Mouse (Mus musculus): Measurements from ENCODE around the gene Gsg1. TPM values are rescaled to one million over a fixed set of nuclear protein-coding genes. Genes with fewer than 3 reads are reported as not detected.

Gene Gsg1
- total RNA-seq, 2 experiments from 2014 or later = 0.34 to 0.47 TPM

DNA sequence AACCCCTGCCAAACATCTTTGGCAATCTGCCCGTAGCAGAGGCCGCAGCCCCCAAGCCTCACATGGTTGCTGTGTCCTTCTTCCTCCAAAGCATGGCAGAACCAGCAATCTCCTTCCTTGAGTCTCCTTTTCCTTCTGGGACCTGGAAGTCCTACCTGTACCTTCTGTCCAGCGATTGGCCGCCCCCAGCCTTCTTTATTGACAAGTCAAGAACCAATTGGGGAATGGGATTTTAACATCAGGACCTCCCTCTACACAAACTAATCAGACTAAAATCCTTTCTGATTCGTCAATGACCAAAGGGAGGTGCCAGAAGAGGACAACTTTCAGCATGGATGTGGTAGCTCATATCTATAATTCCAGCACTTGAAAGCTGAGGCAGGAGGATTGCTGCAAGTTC, 34.2 kb downstream of the Gsg1 start:
- intact Hi-C loops (cut with DNase I) = no loop called here
- no peak for DNase-seq (ENCODE audit: low spot score)

DNA sequence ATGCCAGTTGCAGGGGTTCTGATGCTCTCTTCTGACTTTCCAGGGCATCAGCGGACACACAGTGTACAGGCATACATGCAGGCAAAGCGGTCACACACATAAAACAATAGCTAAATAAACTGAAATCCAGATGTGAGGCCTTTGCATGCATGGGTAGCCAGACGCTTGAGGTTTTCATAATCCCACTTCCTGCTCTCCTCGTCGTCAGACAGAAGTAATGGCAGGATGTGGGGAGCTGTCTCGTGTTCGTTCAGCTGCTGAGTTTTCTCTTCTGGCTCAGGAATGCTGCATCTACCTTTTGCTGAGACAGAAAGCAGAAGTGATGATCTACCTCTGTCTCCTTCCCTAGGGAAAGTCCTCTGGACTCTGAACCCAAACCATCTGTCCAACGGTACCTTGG, 35.8 kb downstream of the Gsg1 start:
- intact Hi-C loops (cut with DNase I) = no loop called here
- DNase-seq (ENCODE audit: low spot score) = no peak

DNA sequence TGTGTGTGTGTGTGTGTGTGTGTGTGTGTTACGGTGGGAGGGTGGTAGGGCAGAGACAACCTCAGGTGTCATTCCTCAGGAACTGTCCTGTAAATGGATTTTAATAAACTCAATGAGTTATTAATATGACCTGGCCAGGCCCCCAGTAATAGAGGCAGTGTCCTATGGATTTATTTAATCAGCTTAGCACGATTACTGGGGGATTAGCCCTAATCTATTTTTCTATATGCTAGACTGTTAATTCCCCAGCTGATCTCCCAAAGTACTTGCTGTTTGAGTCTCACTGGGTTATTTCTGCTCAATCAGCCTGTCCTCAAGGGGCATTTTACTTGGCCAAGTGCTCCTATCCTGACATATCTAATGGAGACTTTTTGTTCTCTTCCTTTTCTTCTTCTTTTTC, 41.5 kb downstream of the Gsg1 start:
- no peak for DNase-seq (ENCODE audit: low spot score)
- intact Hi-C loops (cut with DNase I) = no loop called here

DNA sequence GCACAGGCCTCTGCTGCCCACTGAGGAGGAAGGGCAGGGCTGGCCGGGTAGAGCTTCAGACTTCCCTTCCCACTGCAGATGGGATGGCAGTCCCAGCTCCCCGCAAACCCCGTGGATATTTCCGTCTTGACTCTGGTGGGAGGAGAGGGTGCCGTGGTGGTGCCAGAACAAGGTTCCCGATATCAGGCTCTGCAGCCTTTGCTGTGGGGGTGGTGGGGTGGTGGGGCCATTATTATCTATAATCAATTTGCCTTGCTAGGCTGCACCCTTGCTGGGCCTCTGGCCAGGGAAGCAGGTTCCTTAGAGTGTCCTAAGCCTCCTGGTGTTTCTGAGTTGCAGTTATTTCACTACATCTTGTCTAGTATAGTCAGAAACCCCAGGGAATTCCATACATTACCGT, 43.0 kb downstream of the Gsg1 start:
- no peak for DNase-seq (ENCODE audit: low spot score)
- intact Hi-C loops (cut with DNase I) = no loop called here

DNA sequence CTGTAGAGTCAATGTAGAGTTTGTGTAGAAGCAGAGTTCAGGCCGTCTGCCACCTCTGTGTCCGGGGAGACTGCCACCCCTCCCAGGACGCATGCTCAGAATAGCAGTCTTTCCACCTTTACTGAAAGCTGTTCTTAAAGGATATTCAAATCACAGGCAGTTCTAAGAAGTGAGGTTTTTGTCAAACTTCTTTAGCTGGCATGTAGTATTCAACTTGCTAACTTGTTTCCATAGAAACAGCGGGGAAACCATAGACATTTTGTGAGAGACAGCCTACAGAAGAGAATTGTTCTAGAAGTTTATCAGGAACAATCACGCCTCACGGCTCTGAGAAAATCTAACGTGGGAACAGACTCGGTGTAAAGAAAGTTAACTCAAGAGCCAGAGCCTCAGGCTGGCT, 47.2 kb downstream of the Gsg1 start:
- intact Hi-C loops (cut with DNase I) = no loop called here
- DNase-seq (ENCODE audit: low spot score) = no peak

DNA sequence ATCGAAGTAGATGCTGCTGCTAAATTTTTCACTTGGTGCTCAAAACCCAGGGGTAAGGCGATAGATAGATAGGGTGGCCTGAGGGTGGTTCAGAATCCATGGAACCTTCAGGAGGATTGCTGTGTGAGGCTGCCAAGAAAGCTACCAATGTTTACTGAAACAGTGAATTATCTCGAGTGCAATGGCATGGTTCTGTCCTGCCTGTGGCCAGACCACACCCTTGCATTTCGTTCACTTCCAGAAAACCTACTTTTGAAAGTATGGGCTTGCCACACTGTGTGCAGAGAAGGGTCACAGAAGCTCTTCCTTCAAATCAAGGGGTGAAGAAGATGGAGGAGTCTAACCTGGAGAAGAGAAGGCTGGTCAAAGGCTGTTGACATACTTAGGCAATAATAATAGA, 48.3 kb downstream of the Gsg1 start:
- no peak for DNase-seq (ENCODE audit: low spot score)
- intact Hi-C loops (cut with DNase I) = no loop called here

DNA sequence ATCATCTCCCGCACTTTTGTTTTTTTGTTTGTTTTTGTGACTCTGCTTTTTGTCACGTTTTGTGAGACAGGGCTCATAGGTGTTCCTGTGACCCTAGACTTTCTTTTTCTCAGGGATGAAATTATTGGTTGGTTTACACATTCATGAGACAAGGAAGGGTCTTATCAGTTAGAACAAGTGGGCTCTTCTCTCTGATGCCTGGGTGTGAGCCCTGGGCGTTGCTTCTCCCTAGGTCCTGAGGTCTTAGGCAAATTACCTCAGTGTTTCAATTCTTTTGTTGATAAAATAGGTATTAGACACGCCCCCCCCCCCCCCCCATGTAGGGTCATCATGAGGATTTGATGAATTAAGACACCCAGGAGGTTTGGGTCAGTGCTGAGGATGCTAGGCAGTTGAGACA, 49.3 kb downstream of the Gsg1 start:
- intact Hi-C loops (cut with DNase I) = no loop called here
- DNase-seq (ENCODE audit: low spot score) = no peak

DNA sequence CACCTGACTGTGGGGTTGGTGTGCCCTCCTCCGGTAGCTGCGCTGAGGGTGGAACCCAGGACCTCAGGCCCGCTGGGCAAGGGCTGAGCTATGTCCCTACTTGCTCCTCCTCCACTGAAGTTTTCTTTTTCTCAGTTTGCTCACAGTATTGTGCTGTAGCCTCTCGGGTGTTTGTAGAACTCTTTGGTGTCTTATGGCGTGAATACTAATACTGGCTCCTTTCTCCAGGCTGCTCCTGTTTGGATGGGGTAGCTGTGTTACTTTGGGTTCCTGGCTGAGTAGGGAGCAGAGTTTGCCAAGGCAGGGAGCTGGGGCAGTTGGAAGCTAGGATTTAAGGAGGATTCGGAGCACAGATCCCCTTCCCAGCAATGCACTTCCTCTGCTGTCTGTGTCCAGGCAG, 50.4 kb downstream of the Gsg1 start:
- intact Hi-C loops (cut with DNase I) = no loop called here
- DNase-seq (ENCODE audit: low spot score) = no peak

DNA sequence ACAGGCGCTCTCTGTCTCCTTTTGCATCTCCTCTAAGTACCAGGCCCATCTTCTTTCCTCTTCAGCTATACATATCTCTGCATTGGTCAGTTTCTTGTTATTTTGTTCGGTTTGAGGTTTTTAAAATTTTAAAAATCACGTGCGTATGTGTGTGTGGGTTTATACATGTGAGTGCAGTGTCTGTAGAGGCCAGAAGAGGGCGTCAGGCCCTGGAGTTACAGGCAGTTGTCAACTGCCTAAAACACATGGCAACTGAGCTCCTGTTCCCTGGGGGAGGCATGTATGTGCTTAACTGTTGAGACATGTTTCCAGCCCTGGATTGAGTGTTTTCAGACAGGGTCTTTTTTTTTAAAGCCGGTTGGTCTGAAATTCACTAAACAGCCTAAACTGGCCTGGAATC, 51.5 kb downstream of the Gsg1 start:
- no peak for DNase-seq (ENCODE audit: low spot score)
- intact Hi-C loops (cut with DNase I) = no loop called here

DNA sequence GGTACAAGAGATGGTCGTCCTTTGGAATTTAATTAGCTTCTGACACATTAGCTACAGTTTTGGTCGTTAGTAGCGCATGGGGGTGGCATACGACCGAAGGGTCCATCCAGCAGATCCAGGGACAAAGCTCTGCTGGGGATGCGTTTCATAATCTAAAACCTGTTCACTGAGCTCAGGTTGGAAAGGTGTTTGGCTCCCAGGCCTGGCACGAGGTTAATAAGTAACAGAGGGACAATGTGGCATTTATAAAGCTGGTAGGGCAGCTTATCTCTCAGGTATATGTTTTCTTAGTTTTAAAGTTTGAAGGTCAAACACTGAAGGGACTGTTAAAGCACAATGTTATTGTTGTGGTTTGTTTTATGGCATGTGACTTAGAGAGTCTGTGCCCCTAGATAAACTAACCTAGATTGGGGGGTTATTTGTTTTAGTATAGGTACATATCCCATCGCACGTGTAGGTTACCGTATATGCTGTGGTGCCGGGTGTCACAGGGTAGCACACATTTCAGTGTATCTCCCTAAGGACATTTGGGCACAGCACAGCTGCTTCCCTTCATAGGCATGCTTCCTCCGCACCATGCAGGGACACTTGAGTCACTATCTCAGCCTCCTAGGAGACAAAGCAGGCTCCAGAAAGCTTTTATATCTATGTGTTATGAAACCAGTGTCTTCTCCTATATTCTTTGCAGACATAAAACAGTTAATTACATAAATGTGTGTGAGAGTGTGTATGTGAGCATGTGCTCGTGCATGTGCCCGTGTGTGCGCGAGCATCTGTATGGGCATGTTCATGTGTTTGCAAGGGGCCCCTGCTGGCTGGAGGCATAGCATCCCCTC, 53.8 kb downstream of the Gsg1 start:
- DNase-seq (ENCODE audit: low spot score) = no peak
- intact Hi-C loops (cut with DNase I) = no loop called here

DNA sequence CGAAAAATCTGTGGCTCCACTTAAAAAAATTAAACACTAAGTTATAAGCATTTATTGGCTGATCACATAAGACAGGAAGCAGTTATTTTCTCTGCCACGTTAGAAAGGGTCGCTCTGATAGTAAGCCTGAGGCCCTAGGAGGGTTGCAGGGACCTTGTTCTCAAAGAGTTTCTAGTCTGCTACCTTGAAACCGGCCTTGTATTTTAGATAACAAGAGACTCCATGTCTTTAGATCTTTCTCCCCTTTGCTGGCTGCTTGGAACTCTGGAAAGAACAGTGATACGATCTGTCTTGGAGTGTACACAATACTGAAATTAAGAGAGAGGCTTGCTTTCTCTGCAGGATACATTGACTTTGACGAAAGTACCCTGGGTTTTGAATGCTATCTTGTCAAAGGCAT, 55.4 kb downstream of the Gsg1 start:
- intact Hi-C loops (cut with DNase I) = no loop called here

DNA sequence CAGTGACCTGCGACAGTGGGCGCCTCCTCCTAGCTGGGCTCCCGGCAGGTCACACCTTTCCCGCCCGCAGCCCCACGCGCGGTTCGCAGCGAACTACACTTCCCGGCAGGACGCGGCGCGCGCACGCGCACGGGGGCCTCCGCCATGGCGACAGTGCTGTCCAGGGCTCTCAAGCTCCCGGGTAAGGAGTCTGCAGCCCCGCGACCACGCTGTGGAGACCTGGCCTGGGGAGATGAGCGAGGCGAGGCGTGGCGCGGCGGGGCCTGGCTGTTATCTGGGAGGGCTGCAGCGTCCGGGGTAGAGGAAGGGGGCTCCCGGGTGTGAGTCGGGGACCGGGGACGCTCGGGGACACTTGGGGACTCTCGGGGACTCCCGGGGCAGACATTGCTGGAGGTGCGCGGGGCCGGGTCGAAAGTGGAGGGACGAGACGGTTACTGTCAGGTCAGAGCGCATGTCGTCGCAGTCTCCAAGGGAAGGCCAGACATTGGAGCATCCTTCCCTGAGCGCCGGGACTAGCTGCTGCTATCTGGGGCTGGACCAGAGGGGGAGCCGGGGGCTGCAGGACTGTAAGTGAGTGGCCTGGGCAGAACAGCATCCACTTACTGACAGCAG, 56.1 kb downstream of the Gsg1 start, which contains the start of the genes Fam234b and Hebp1:
TSS of gene Fam234b (plus strand) at position 57 of the 612 bp plus-strand sequence.
TSS of gene Hebp1 (minus strand) at position 102 of the 612 bp plus-strand sequence.
- intact Hi-C loops (cut with DNase I) = no loop called here
- peak; percentile 63 for DNase-seq (ENCODE audit: low spot score)

More for the DNA sequence above, 55.4 kb downstream of the Gsg1 start:
- DNase-seq (ENCODE audit: low spot score) = no peak

DNA sequence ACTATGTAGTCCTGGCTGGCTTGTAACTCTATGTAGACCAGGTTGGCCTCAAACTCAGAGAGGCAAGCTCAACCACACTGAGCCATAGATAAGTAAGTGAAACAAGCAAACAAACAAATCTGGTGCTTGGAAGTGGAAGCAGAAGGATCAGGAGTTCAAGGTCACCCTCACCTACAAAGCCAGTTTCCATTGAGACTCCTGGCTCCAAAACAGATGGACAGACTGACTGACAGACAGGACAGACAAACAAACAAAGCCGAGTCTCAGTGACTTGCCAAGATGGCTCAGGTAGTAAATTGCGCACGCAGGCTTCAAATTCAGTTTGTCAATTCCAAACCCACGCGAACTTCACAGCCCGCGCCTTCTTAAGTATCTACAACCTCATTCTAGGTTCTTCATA, 56.7 kb downstream of the Gsg1 start:
- DNase-seq (ENCODE audit: low spot score) = no peak
- intact Hi-C loops (cut with DNase I) = no loop called here

DNA sequence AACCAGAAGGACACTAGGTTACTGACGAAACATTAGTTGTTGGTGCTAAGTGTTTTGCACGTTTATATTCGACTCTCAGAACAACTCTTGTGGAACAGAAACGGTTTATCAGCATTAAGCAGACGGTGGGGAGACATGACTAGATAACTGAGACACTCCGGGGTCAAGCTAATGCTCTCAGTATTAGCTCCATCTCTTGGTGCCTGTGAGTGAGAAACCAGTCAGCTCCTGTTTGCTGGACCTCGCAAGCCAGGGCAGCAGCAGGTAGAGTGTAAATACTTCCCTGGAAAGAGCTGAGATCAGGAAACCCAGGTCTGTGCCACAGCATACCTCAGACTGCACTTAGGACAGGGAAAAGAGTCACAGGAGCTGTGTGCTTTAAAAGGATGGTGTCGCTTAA, 57.4 kb downstream of the Gsg1 start:
- intact Hi-C loops (cut with DNase I) = no loop called here
- no peak for DNase-seq (ENCODE audit: low spot score)

DNA sequence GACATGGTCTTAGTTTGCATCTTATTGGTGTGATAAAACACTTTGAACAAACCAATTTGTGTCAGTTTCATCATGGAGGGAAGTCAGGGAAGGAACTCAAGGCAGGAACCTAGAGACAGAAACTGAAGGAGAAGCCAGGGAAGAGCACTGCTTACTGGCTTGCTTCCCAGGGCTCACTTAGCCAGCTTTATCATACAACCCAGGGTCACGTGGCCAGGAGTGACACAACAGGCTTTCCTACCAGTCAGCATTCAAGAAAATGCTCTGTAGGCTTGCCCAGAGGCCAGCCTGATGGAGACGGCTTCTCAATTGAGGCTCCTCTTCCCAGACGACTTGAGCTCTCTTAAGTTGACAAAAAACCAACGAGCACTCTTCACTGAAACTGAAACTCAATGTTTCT, 59.2 kb downstream of the Gsg1 start:
- no peak for DNase-seq (ENCODE audit: low spot score)
- intact Hi-C loops (cut with DNase I) = no loop called here

DNA sequence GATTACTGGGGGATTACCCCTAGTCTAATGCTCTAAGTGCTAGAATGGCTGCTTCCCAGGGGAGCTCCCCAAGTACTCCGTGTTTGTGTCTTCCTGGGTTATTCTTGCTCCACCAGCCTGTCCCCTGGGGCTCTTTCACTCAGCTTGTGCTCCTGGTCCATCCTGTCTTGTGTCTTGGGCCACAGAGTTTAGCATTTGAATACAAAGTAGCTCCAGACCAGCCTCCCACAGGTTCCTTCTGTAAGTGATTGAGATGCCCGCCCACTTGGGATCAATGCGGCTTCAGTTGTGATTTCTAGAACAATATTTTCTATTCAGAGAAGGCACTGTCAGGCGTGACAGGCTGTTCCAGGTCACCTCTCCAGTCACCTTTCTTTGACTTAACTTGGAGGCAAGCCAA, 60.4 kb downstream of the Gsg1 start:
- intact Hi-C loops (cut with DNase I) = no loop called here
- no peak for DNase-seq (ENCODE audit: low spot score)

DNA sequence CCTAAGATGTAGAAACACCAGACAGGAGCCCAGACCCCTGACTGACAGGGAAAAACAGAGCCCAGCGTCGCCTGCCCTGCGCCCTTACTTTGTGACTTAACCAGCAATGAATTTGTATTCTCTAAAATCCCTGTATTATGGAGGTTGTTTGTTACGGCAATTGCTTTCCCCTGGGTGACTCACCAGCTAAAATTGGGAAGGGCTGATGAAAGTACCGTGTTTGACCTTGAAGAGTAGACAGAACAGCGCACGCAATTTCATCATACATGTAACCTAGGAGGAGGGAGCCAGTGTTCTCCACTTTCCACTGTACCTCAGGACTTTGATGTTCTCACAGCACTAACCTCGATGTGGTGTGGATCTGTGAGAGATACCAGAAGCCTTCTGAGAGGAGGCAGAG, 61.2 kb downstream of the Gsg1 start:
- intact Hi-C loops (cut with DNase I) = no loop called here
- no peak for DNase-seq (ENCODE audit: low spot score)

DNA sequence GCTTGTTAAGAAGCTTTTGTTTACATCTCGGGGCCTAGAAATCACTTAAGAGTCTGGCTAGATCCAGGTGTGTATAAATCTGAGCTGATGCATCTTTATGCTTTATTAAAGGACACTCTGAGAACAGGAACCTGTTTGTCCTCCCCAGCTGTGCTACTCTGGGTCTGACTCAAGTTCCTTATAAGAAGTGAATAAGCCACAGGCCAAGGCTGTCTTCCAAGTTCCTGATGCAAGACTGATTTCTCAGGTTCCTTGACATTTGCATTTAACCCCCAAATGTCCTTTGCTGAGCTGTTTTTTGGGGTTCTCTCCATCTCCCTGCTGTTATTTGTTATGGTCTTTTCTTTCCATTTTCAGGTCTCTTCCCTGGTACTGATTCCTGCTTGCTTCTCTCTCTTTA, 62.2 kb downstream of the Gsg1 start:
- no peak for DNase-seq (ENCODE audit: low spot score)
- intact Hi-C loops (cut with DNase I) = no loop called here

DNA sequence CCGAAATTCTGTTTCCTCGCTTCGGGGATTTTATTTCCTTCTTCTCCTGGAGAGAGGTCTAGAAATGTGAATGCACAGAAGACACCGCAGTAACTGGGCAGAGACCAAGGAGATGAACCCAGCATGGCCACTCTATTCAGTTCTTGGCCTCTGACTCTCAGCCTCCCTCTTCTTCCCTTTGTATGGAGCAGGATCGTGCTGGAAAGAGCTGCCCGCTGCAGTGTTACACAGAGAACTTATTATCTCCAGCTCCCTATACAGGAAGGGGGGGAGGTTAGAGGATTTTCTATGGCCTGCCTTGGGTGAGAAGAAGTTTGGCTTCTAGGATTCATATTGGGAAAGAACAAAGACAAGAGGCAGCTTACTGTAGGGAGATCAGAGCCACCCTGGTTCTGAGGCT, 64.0 kb downstream of the Gsg1 start:
- intact Hi-C loops (cut with DNase I) = no loop called here
- no peak for DNase-seq (ENCODE audit: low spot score)

DNA sequence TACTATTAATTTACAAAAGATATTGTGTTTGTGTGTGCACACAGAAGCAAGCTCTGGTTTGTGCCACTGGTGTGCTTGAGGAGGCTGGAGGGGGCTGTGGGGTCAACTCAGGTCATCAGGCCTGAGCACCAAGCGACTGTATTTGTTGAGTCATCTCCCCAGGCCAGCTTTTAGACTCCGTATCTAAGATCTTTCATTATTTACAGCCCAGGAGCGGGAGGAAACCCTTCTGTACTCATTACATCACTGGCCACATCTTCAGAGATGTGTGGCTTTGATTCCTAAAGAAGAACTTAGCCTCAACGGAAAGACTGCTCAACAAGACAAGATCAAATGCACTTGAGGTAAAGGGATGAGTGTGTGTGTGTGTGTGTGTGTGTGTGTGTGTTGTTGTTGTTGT, 65.5 kb downstream of the Gsg1 start:
- intact Hi-C loops (cut with DNase I) = no loop called here
- DNase-seq (ENCODE audit: low spot score) = no peak
